Mouse (Mus musculus) forebrain, embryonic 11.5 days (tissue): ENCODE measurements around the gene Derl3. TPM values are rescaled to one million over a fixed set of nuclear protein-coding genes. Genes with fewer than 3 reads are reported as not detected.
"Not testable (repeated sequence)": the region's sequence is repeated elsewhere in the genome, so short reads cannot be mapped to it uniquely, and the experiment has no call there.

Experiments
- ATAC-seq: fragments of 200-750 bp; cut with Nextera tagmentation; replicated peaks from 2 replicates; pipeline ENCODE4 v1.8.0; 2017; ENCODE audit warnings: moderate TSS enrichment; ENCODE audit not compliant: low FRiP score
- DNase-seq: peaks from one replicate; pipeline ENCODE4 v3.0.0-alpha.2; 2017; ENCODE audit warnings: low spot score
- H3K27ac ChIP-seq: fragments of 300-500 bp; sonication (generic); 2 replicates; pipeline ENCODE4 v1.5.1; 2014; ENCODE audit warnings: low read depth, low read length
- H3K27me3 ChIP-seq: fragments of 300-500 bp; sonication (generic); 2 replicates; pipeline ENCODE4 v1.6.1; 2014; ENCODE audit warnings: mild to moderate bottlenecking, low read length, mixed read lengths; ENCODE audit not compliant: control insufficient read depth, insufficient read depth
- H3K36me3 ChIP-seq: fragments of 300-500 bp; sonication (generic); 2 replicates; pipeline ENCODE4 v1.6.1; 2014; ENCODE audit warnings: mild to moderate bottlenecking, low read length, moderate library complexity, mixed read lengths; ENCODE audit not compliant: control insufficient read depth, insufficient read depth
- H3K4me1 ChIP-seq: fragments of 300-500 bp; sonication (generic); replicated peaks from 2 replicates; pipeline ENCODE4 v1.6.1; 2014; ENCODE audit warnings: low read length, mixed read lengths; ENCODE audit not compliant: control insufficient read depth, insufficient read depth
- H3K4me2 ChIP-seq: fragments of 300-500 bp; sonication (generic); 2 replicates; pipeline ENCODE4 v1.6.1; 2014; ENCODE audit warnings: low read depth, mild to moderate bottlenecking, low read length, moderate library complexity, mixed read lengths; ENCODE audit not compliant: severe bottlenecking
- H3K4me3 ChIP-seq: fragments of 300-500 bp; sonication (generic); 2 replicates; pipeline ENCODE4 v1.5.1; 2014; ENCODE audit warnings: low read depth, low read length
- H3K9ac ChIP-seq: fragments of 300-500 bp; sonication (generic); 2 replicates; pipeline ENCODE4 v1.6.1; 2014; ENCODE audit warnings: low read length
- H3K9me3 ChIP-seq: fragments of 300-500 bp; sonication (generic); 2 replicates; pipeline ENCODE4 v1.6.1; 2016; ENCODE audit warnings: low read length, mixed read lengths; ENCODE audit not compliant: control insufficient read depth
- WGBS: fragments of 180-500 bp; shearing (Covaris S2); extraction: QIAGEN DNeasy Blood & Tissue Kit; methylation state at CpG from one replicate; pipeline ENCODE4 v1.1.7; 2014; 5-methylcytosine and 5-hydroxymethylcytosine counted together
- polyA plus RNA-seq: library from polyadenylated mRNA; unstranded; fragments of >200 nt; fragmentation: Nextera tagmentation; extraction: Ambion mirVana; gene quantifications from 2 replicates; pipeline ENCODE4 v1.2.1, GENCODE M21; 2014

Gene Derl3
- polyA plus RNA-seq, 1 experiment from 2014 or later, result 3.4 TPM

DNA sequence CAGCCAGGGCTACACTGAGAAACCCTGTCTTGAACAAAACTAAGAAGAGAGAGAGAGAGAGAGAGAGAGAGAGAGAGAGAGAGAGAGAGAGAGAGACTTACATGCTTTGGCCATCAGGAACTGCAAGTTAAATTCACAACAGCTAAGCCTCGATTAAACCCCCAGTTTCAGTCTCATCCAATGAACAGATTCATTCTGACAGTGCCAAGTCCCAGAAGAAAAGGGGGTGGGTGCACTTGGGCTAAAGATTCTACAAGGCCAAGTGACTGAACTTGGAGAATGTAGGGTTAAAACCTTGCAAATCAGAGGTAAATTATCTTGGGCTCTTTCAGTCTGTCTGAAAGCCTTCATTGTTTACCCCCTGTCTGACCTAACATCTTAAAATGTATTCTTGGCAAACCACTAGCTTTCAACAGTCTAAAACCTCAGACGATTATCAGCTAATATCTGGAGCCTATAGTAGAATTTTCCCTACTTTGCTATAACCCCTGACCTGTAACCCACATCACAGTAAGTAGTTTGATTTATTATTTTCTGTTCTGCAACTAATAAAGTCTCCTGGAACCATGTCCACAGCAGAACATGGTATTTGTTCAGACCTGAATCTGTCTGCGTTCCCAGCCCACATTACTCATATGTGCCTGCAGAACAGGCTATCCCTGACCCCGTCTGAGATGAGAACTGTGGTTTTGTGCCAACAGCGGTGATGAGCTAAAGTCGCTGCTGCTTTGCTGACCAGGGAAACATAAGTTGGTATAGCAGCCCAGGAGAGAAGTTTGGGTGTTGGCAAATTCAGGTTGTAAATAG lies 12.2 kb upstream of the Derl3 start:
- ATAC-seq, result no peak
- H3K9ac ChIP-seq, result no peak overlapping the region
- H3K27me3 ChIP-seq, result no peaks in the 10 kb centered on the region
- peaks cover 10% of the 10 kb centered on the region; the same call in 1 of the 2 replicates for H3K4me1 ChIP-seq
- H3K27ac ChIP-seq, result no peak overlapping the region
- DNase-seq, result no peak
- H3K4me3 ChIP-seq, result no peak overlapping the region
- no peaks in the 10 kb centered on the region for H3K36me3 ChIP-seq
- no peak overlapping the region for H3K4me2 ChIP-seq
- 69% methylated on average over 6 of the region's 6 CpGs for WGBS
- no peaks in the 10 kb centered on the region for H3K9me3 ChIP-seq

DNA sequence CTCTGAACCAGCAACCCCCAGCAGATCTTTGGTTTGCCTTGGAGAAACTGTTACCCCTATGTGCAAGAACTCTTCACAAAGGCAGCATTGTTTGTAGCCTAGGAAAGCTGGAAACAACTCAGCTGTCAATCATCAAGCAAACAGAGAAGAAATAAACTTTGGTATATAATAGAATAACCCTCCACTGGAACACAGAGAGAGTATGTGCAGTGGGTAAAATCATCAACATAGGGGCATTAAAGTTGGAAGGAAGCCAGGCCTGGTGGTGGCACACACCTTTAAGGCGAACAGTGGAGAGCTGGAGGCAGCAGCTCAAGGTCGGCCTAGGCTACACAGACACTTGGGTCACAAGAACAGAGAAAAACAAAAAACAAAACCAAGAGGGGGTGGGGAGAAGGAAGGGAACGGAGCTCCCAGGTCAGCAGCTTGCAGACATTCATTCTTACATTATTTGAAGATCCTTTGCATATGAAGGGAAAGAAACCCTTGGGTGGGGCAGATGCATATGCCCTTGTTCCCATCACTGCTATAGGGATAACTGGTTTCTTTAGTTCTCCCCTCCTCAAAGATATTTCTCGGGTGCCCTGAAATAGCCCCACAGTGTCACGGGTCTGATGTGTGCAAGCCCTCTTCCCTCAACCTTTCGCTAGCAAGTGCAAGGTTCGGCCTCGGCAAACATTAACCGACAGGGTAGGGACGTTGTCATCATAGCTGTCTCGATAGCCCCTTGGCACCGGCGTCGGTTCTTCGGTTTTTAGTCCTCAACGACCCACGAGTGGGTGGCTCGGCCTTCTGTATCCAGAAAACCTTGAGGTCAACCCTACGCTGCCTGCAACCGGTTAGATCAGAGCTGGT lies 11.4 kb upstream of the Derl3 start:
- DNase-seq (no peak), ATAC-seq (peak; percentile 32)
- peak overlapping the region; percentile 21 for H3K4me2 ChIP-seq
- H3K4me1 ChIP-seq, result peaks cover 10% of the 10 kb centered on the region; the same call in 1 of the 2 replicates
- 13% methylated on average over 20 of the region's 20 CpGs for WGBS
- H3K9me3 ChIP-seq, result no peaks in the 10 kb centered on the region
- H3K9ac ChIP-seq, result no peak overlapping the region
- H3K36me3 ChIP-seq, result no peaks in the 10 kb centered on the region
- H3K27ac ChIP-seq, result no peak overlapping the region
- H3K27me3 ChIP-seq, result no peaks in the 10 kb centered on the region
- no peak overlapping the region for H3K4me3 ChIP-seq

GRCm38 (mm10) chr10:75882433-75883231 lies 10.6 kb upstream of the Derl3 start:
- Histone ChIP-seq H3K4me2 (peak overlapping the region; percentile 21; the same call in 1 of the 2 replicates), H3K27ac (no peak overlapping the region), H3K27me3 (no peaks in the 10 kb centered on the region), H3K4me1 (peaks cover 10% of the 10 kb centered on the region; the same call in 1 of the 2 replicates), H3K9me3 (no peaks in the 10 kb centered on the region), H3K36me3 (no peaks in the 10 kb centered on the region), H3K4me3 (no peak overlapping the region), H3K9ac (no peak overlapping the region)
- ATAC-seq (peak; percentile 60), DNase-seq (peak; percentile 58)
- 2% methylated on average over 15 of the region's 15 CpGs for WGBS

DNA sequence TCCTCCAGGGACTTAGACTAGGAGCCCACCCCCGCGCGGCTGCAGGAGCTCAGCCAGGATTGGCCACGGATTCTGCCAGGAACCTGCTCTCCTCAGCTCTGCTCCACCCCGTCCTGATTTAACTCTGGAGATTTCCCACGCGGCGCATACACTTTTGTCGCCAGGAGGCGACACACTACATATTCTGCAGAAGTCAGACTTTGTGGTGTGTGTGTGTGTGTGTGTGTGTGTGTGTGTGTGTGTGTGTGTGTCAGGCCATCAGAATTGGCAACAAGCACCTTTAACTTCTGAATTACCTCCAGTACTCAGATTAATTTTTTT lies 10.0 kb upstream of the Derl3 start:
- Histone ChIP-seq H3K36me3 (no peaks in the 10 kb centered on the region), H3K27me3 (no peaks in the 10 kb centered on the region), H3K9me3 (no peaks in the 10 kb centered on the region), H3K4me1 (peaks cover 10% of the 10 kb centered on the region; the same call in 1 of the 2 replicates), H3K9ac (no peak overlapping the region), H3K4me2 (peak overlapping the region; percentile 16; the same call in 1 of the 2 replicates), H3K27ac (no peak overlapping the region), H3K4me3 (no peak overlapping the region)
- ATAC-seq, result peak; percentile 84
- peak; percentile 86 for DNase-seq
- WGBS, result 1% methylated on average over 10 of the region's 10 CpGs

- DNase-seq (no peak), ATAC-seq (no peak)
- H3K4me3 ChIP-seq, result no peak overlapping the region
- H3K9ac ChIP-seq, result no peak overlapping the region
- 93% methylated on average over 8 of the region's 8 CpGs for whole genome bisulfite sequencing
- peaks cover 10% of the 10 kb centered on the region; the same call in 1 of the 2 replicates for H3K4me1 ChIP-seq
- no peaks in the 10 kb centered on the region for H3K36me3 ChIP-seq
- no peak overlapping the region for H3K27ac ChIP-seq
- H3K27me3 ChIP-seq, result no peaks in the 10 kb centered on the region
- no peaks in the 10 kb centered on the region for H3K9me3 ChIP-seq
- H3K4me2 ChIP-seq, result no peak overlapping the region
Observed at GRCm38 (mm10) chr10:75884742-75885141, 8.5 kb upstream of the Derl3 start.

DNA sequence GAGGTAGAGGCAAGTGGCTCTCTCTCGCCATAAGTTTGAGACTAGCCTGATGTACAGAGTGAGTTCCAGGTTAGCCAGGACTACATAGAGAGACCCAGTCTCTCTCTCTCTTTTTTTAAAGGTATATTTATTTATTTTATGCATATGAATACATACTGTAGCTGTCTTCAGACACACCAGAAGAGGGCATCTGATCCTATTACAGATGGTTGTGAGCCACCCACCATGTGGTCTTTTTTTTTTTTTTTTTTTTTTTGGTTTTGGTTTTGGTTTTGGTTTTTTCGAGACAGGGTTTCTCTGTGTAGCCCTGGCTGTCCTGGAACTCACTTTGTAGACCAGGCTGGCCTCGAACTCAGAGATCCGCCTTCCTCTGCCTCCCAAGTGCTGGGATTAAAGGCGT lies 5.7 kb upstream of the Derl3 start:
- WGBS, result 88% methylated on average over 5 of the region's 5 CpGs
- H3K4me2 ChIP-seq, ATAC-seq, DNase-seq, H3K9me3 ChIP-seq, H3K36me3 ChIP-seq, H3K4me1 ChIP-seq, H3K27me3 ChIP-seq, H3K27ac ChIP-seq, H3K4me3 ChIP-seq, H3K9ac ChIP-seq: not testable (repeated sequence)

- Histone ChIP-seq H3K9ac (no peak overlapping the region), H3K27ac (no peak overlapping the region), H3K9me3 (no peaks in the 10 kb centered on the region), H3K4me3 (no peak overlapping the region), H3K4me1 (peaks cover 4% of the 10 kb centered on the region; the same call in 1 of the 2 replicates), H3K36me3 (no peaks in the 10 kb centered on the region), H3K27me3 (no peaks in the 10 kb centered on the region), H3K4me2 (no peak overlapping the region)
- ATAC-seq (no peak), DNase-seq (no peak)
- 60% methylated on average over 8 of the region's 8 CpGs for WGBS
Observed at GRCm38 (mm10) chr10:75889406-75890153, 3.6 kb upstream of the Derl3 start.

DNA sequence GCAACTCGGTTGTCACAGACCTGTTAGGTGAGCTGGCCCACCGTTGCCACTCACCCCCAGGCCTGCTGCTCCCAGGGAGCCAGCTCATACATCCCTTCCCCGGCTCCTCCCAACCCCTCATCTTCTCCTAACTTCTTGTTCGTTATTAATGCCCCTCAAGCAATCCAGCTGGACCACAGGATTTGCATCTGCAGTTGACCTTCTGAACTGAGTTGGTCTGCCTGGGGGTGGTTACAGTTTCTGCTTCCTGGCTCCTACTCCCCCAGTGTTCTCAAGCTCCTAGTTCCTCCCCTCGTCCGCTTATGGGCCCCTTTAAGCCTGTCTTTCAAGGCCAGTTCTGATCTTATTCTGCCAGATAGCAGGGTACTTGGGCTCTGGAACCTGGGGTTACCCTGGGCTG lies 1.4 kb downstream of the Derl3 start:
- ATAC-seq (no peak), DNase-seq (no peak)
- Histone ChIP-seq H3K27ac (no peak overlapping the region), H3K27me3 (no peaks in the 10 kb centered on the region), H3K9ac (no peak overlapping the region), H3K4me2 (no peak overlapping the region), H3K4me1 (peaks cover 4% of the 10 kb centered on the region; the same call in 1 of the 2 replicates), H3K9me3 (no peaks in the 10 kb centered on the region), H3K4me3 (no peak overlapping the region), H3K36me3 (peaks cover 5% of the 10 kb centered on the region; the same call in 1 of the 2 replicates)
- WGBS, result 81% methylated on average over 6 of the region's 6 CpGs
